Mouse (Mus musculus) hindbrain, embryonic 14.5 days (tissue): ENCODE data around the gene Fcgr2b. TPM values are rescaled to one million over a fixed set of nuclear protein-coding genes. Genes with fewer than 3 reads are reported as not detected.

ENCODE experiments used
- ATAC-seq: fragments of 200-750 bp; cut with Nextera tagmentation; 2 replicates; pipeline ENCODE4 v1.8.0; 2017; ENCODE audit warnings: moderate number of reproducible peaks, mild to moderate bottlenecking, moderate TSS enrichment, moderate library complexity; ENCODE audit not compliant: low FRiP score
- DNase-seq: peaks from one replicate; pipeline ENCODE4 v3.0.0-alpha.2; 2015; ENCODE audit warnings: low spot score
- H3K27ac ChIP-seq: fragments of 300-500 bp; sonication (generic); 2 replicates; pipeline ENCODE4 v1.5.1; 2014; ENCODE audit warnings: mild to moderate bottlenecking, moderate library complexity
- H3K27me3 ChIP-seq: fragments of 300-500 bp; sonication (generic); 2 replicates; pipeline ENCODE4 v1.6.1; 2014; ENCODE audit warnings: mild to moderate bottlenecking, low read length, mixed read lengths; ENCODE audit not compliant: control insufficient read depth, insufficient read depth
- H3K36me3 ChIP-seq: fragments of 300-500 bp; sonication (generic); replicated peaks from 2 replicates; pipeline ENCODE4 v1.6.1; 2014; ENCODE audit not compliant: control insufficient read depth, insufficient read depth
- H3K4me1 ChIP-seq: fragments of 300-500 bp; sonication (generic); replicated peaks from 2 replicates; pipeline ENCODE4 v1.6.1; 2014; ENCODE audit warnings: antibody characterized with exemption, low read length, mixed read lengths; ENCODE audit not compliant: control insufficient read depth, insufficient read depth
- H3K4me2 ChIP-seq: fragments of 300-500 bp; sonication (generic); replicated peaks from 2 replicates; pipeline ENCODE4 v1.6.1; 2014; ENCODE audit warnings: mild to moderate bottlenecking, moderate library complexity
- H3K4me3 ChIP-seq: fragments of 300-500 bp; sonication (generic); replicated peaks from 2 replicates; pipeline ENCODE4 v1.5.1; 2014; ENCODE audit warnings: mild to moderate bottlenecking, low read length
- H3K9ac ChIP-seq: fragments of 300-500 bp; sonication (generic); 2 replicates; pipeline ENCODE4 v1.6.1; 2014
- H3K9me3 ChIP-seq: fragments of 300-500 bp; sonication (generic); 2 replicates; pipeline ENCODE4 v1.6.1; 2016; ENCODE audit warnings: low read length; ENCODE audit not compliant: control insufficient read depth
- WGBS: fragments of 180-500 bp; shearing (Covaris S2); extraction: QIAGEN DNeasy Blood & Tissue Kit; methylation state at CpG from one replicate; pipeline ENCODE4 v1.1.7; 2014; 5-methylcytosine and 5-hydroxymethylcytosine counted together
- polyA plus RNA-seq: library from polyadenylated mRNA; unstranded; fragments of >200 nt; fragmentation: Nextera tagmentation; extraction: Ambion mirVana; gene quantifications from 2 replicates; pipeline ENCODE4 v1.2.1, GENCODE M21; 2014

Gene Fcgr2b
- polyA plus RNA-seq, 1 experiment from 2014 or later: 1.2 TPM

DNA sequence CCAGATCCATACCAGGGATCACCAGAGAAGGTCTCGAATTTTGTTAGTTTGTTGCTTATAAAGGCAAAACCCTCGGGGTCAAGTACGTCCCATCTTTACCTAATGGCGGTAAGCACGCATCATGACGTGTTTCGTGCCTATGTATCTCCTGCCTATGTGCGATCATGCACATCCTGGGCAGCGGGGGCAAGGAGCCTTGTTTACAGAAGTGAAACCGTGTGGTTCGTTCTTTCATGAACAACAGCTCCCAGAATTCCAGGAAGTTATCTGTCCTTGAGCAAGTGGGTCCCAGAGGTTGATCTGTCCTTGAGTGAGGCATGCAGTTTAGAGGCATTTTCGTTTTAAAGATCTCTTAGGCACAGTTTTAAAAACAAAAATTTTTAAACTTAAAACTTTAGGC, 37.1 kb downstream of the Fcgr2b start:
- no peaks in the 10 kb centered on the region for H3K4me1 ChIP-seq
- H3K27me3 ChIP-seq: no peaks in the 10 kb centered on the region
- WGBS: 89% methylated on average over 12 of the region's 12 CpGs
- H3K4me3 ChIP-seq: no peak overlapping the region
- H3K9ac ChIP-seq: no peak overlapping the region
- no peaks in the 10 kb centered on the region for H3K36me3 ChIP-seq
- no peaks in the 10 kb centered on the region for H3K9me3 ChIP-seq
- DNase-seq (no peak), ATAC-seq (no peak)
- H3K27ac ChIP-seq: no peak overlapping the region
- no peak overlapping the region for H3K4me2 ChIP-seq

- 80% methylated on average over 2 of the region's 2 CpGs for WGBS
- no peaks in the 10 kb centered on the region for H3K36me3 ChIP-seq
- no peak for ATAC-seq
- H3K27ac ChIP-seq: no peak overlapping the region
- no peak for DNase-seq
- H3K4me1 ChIP-seq: no peaks in the 10 kb centered on the region
- H3K4me2 ChIP-seq: no peak overlapping the region
- H3K9me3 ChIP-seq: no peaks in the 10 kb centered on the region
- no peaks in the 10 kb centered on the region for H3K27me3 ChIP-seq
- H3K9ac ChIP-seq: no peak overlapping the region
- no peak overlapping the region for H3K4me3 ChIP-seq
These were observed 42.0 kb downstream of the Fcgr2b start for GRCm38 (mm10) chr1:170934383-170934782.

DNA sequence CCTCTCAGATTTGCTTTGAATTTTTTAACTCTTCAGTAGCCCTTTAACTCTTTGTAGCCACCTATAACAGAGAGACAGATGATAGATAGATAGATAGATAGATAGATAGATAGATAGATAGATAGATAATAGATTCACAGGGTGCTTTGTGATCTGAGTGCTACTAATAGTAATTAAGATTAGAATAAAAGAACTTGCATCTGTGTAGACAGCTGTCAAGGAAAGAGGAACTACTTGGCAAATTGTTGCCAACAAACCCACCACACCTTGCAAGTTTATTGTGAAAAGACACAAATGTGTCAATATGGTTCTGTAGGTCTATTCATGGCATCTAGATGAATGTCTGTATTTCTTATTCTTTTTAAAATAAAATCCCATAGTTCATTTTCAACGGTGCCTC, 42.4 kb downstream of the Fcgr2b start:
- 82% methylated on average over 1 of the region's 1 CpGs for WGBS
- no peak overlapping the region for H3K4me2 ChIP-seq
- DNase-seq: no peak
- H3K9ac ChIP-seq: no peak overlapping the region
- ATAC-seq: no peak
- H3K36me3 ChIP-seq: no peaks in the 10 kb centered on the region
- no peak overlapping the region for H3K27ac ChIP-seq
- no peaks in the 10 kb centered on the region for H3K9me3 ChIP-seq
- H3K4me1 ChIP-seq: no peaks in the 10 kb centered on the region
- no peak overlapping the region for H3K4me3 ChIP-seq
- H3K27me3 ChIP-seq: no peaks in the 10 kb centered on the region

- no peak for DNase-seq
- Histone ChIP-seq H3K4me3 (no peak overlapping the region), H3K27ac (no peak overlapping the region), H3K9ac (no peak overlapping the region), H3K9me3 (no peaks in the 10 kb centered on the region), H3K36me3 (no peaks in the 10 kb centered on the region), H3K4me2 (no peak overlapping the region), H3K27me3 (no peaks in the 10 kb centered on the region), H3K4me1 (no peaks in the 10 kb centered on the region)
- WGBS: 75% methylated on average over 6 of the region's 6 CpGs
- no peak for ATAC-seq
These were observed 42.9 kb downstream of the Fcgr2b start for GRCm38 (mm10) chr1:170933386-170933920.

DNA sequence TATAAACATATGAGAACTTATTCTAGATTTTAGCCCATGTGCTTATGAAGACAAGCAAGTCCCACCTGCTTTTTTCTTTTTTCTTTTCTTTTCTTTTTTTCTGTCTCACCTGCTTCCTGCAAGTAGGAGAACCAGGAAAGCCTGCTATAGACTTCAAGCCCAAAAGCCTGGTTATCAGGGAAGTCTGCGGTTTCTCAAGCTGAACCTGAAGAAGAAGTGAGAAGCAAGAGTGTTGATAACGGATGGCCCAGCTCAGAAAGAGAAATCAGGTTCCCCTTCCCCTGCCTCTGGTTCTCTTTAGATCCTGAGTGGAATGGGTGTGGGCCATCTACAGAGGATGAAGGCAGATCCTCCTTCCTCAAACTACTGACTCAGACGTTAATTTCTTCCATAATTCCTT, 44.3 kb downstream of the Fcgr2b start:
- Histone ChIP-seq H3K27me3 (no peaks in the 10 kb centered on the region), H3K4me1 (no peaks in the 10 kb centered on the region), H3K4me2 (no peak overlapping the region), H3K9me3 (no peaks in the 10 kb centered on the region), H3K9ac (no peak overlapping the region), H3K27ac (no peak overlapping the region), H3K36me3 (no peaks in the 10 kb centered on the region), H3K4me3 (no peak overlapping the region)
- ATAC-seq (no peak), DNase-seq (no peak)
- 84% methylated on average over 3 of the region's 3 CpGs for WGBS

DNA sequence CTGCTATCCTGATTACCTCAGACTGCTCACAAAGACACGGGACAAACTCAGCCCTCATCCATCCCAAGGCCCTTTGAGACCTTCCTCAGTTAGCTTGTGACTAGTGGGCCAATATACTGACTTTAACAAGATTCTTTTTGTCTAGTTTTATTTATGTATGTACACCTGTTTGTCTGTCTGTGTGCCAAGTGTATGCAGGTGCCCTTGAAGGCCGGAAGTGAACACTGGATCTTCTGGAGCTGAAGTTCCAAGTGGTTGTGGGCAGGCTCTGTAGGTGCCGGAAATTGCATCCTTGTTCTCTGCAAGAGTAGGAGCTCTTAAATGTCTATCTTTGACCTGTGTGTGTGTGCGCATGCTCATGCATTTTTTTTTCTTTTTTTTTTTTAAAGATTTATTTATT, 47.1 kb downstream of the Fcgr2b start:
- H3K4me2 ChIP-seq: no peak overlapping the region
- no peak overlapping the region for H3K4me3 ChIP-seq
- no peak overlapping the region for H3K9ac ChIP-seq
- no peaks in the 10 kb centered on the region for H3K36me3 ChIP-seq
- DNase-seq (no peak), ATAC-seq (no peak)
- H3K9me3 ChIP-seq: no peaks in the 10 kb centered on the region
- H3K27me3 ChIP-seq: no peaks in the 10 kb centered on the region
- H3K4me1 ChIP-seq: no peaks in the 10 kb centered on the region
- H3K27ac ChIP-seq: no peak overlapping the region
- 89% methylated on average over 4 of the region's 4 CpGs for WGBS

DNA sequence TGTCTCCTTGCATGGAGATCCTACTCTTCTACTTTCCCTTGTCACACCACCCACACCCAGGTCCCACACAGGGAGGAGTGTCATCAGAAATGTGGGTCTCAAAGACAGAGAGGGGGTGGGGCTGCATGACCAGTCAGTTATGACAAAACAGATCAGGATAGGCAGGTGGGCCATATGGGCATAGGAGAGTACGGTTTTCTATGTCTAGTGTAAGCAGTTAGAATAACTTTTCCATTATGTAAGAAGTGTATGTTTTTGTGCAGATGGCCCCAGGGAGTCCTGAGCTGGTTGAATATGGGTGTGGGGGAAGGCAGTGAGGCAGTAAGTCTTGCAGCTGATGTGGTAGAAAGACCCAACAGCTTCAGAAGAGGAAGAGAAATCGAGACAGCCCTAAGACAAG, 47.9 kb downstream of the Fcgr2b start:
- H3K4me2 ChIP-seq: no peak overlapping the region
- H3K9ac ChIP-seq: no peak overlapping the region
- no peaks in the 10 kb centered on the region for H3K4me1 ChIP-seq
- H3K9me3 ChIP-seq: no peaks in the 10 kb centered on the region
- no peak overlapping the region for H3K27ac ChIP-seq
- DNase-seq: no peak
- no peaks in the 10 kb centered on the region for H3K36me3 ChIP-seq
- no peak for ATAC-seq
- no peaks in the 10 kb centered on the region for H3K27me3 ChIP-seq
- WGBS: 78% methylated on average over 2 of the region's 2 CpGs
- H3K4me3 ChIP-seq: no peak overlapping the region

DNA sequence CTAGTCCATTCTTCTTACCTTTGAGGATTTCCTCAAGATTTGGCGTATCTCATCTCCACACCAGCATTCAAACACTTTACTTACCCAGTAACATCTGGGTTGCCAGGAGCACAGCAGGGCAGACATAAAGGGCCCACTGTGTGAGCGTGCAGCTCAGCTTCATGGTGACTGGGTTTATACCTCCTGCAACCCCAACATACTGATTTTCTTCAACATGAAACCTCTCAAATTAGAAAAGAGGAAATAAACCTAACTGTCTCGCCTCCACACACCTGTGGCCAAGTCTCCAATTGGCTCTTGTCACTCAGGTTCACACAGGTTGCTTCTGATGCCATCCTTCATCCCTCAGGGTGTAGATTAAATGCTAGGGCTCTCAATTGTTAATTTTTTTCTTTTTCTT, 49.0 kb downstream of the Fcgr2b start, which contains the start of gene Fcrla:
TSS of gene Fcrla (minus strand) at position 206 of the 400 bp plus-strand sequence.
- H3K36me3 ChIP-seq: no peaks in the 10 kb centered on the region
- DNase-seq (no peak), ATAC-seq (no peak)
- WGBS: 79% methylated on average over 3 of the region's 3 CpGs
- H3K4me2 ChIP-seq: no peak within 1 kb of the TSS
- no peak within 1 kb of the TSS for H3K9ac ChIP-seq
- H3K4me3 ChIP-seq: no peak within 1 kb of the TSS
- no peaks in the 10 kb centered on the region for H3K4me1 ChIP-seq
- no peak within 1 kb of the TSS for H3K27ac ChIP-seq
- no peaks in the 10 kb centered on the region for H3K27me3 ChIP-seq
- H3K9me3 ChIP-seq: no peaks in the 10 kb centered on the region

DNA sequence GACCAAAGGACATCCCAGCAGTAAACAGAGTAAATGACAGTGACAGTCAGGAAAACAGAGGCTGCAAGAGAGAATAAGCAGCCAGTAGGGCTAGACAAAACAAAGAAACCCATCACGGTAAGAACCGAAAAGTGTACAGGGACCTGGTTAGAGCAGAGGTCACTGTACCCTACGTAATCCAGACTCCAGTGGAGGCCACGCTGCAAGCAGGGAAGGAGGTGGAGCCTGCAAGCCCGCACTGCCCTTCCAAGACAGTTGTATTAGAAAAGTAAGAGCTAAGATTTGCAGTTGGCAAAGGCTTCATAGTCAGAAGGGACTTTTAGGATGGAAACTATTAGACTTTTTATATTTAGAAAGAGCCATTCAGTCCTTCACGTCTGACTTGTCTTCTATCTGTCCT, 49.4 kb downstream of the Fcgr2b start:
- no peak overlapping the region for H3K27ac ChIP-seq
- no peak overlapping the region for H3K9ac ChIP-seq
- no peaks in the 10 kb centered on the region for H3K36me3 ChIP-seq
- H3K4me2 ChIP-seq: no peak overlapping the region
- DNase-seq (no peak), ATAC-seq (no peak)
- no peak overlapping the region for H3K4me3 ChIP-seq
- H3K9me3 ChIP-seq: no peaks in the 10 kb centered on the region
- no peaks in the 10 kb centered on the region for H3K27me3 ChIP-seq
- 60% methylated on average over 6 of the region's 6 CpGs for WGBS
- H3K4me1 ChIP-seq: no peaks in the 10 kb centered on the region

DNA sequence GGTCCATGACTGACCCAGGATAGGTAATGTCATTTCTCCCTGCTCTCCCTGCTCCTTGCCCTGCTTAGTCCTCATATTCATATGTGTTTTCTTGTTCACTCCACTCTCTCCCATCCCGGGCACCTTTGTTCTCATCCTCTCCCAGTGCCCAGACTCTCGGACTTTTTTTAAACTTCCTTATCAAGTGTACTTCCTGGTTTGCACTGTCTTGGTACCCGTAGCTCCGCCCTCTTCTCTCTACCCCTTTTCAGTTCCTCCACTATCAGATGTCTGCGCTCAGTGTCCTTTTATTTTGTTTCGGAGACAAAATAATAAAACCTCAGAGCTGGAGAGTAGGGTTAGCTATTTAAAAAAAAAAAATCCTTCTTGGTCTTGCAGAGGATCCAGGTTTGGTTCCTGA, 51.9 kb downstream of the Fcgr2b start:
- ATAC-seq (no peak), DNase-seq (no peak)
- Histone ChIP-seq H3K27me3 (no peaks in the 10 kb centered on the region), H3K9me3 (no peaks in the 10 kb centered on the region), H3K27ac (no peak overlapping the region), H3K36me3 (no peaks in the 10 kb centered on the region), H3K4me3 (no peak overlapping the region), H3K4me2 (no peak overlapping the region), H3K4me1 (no peaks in the 10 kb centered on the region), H3K9ac (no peak overlapping the region)
- WGBS: 86% methylated on average over 6 of the region's 6 CpGs
